Mouse (Mus musculus) skeletal muscle tissue, postnatal 0 days (tissue): Measurements from ENCODE around the gene Myo1a. TPM values are rescaled to one million over a fixed set of nuclear protein-coding genes. Genes with fewer than 3 reads are reported as not detected.

Source experiments
- polyA plus RNA-seq: library from polyadenylated mRNA; unstranded; fragments of >200 nt; fragmentation: Nextera tagmentation; extraction: Ambion mirVana; gene quantifications from 2 replicates; pipeline ENCODE4 v1.2.1, GENCODE M21; 2015

The Myo1a gene
- polyA plus RNA-seq = 0.12 and 0.28 TPM in 2 replicates

DNA sequence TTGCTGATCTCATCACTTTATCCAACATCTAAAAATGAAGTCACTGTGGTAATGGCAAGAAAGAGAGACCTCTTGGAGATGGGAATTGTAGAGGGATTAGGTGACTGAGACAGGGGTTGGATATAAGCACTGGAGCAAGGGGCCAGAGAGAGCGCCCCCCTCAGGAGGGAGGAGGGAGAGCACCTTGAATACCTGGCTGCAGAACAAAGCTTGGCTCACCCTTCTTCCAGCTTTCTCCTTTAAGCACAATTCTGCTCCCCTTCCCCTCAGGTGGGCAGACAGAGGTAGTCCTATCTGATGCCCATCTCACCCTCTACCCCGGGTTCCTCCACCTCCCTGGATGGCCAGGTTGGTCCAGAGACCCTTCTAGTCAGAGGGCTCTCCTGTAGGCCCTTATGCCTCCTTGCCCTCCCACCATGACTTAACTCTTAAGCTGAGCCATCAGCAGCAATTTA lies at the start of gene Myo1a:
Gene Myo1a, plus strand, starts transcription at position 405 of the 455 bp plus-strand sequence.

DNA sequence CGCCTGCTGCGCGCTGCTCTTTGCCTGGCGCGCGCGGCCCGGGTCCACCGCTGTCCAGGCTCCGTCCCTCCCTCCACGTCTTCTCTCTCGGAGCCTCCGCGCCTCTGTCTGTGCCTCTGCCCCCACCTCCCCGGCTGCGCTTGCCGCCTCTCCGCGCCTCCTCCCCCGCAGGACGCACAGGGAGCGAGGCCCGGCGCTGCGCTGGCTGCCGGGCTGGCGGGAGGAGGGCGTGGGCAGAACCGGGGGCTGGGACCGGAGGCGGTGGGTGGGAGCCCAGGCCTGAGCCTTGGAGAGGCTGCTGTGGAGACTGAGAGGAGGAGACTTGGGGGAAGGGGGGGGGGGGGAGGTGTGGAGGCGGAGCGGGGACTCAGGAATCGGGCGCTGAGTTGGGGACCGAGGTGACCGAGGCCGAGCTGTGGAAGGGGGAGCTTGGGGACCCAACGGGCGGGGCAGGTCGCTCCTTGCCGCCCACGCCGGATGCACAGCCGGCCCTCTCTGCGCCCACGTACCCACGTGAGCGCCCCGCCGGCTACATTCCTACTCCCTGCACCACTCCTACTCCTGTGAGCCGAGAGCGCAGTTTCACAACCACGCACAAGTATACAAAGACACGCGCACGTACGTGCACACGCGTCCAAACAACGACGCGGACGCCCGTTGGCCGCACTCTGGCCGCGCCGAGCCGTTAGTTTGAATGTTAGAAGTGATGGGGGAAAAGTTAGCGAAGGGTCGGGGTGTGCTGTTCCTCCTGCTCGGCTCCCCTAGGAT lies 38.3 kb upstream of the Myo1a start, which contains the start of gene Nemp1:
Gene Nemp1, plus strand, starts transcription at position 401 of the 768 bp plus-strand sequence.

GRCm38 (mm10) chr10:127668093-127669050 lies 36.6 kb upstream of the Myo1a start, which contains the start of gene Nab2:
Gene Nab2, minus strand, starts transcription at chr10:127668568.

GRCm38 (mm10) chr10:127724178-127724577 lies 19.2 kb downstream of the Myo1a start, which contains the start of gene Tac2:
Gene Tac2, plus strand, starts transcription at chr10:127724478.

DNA sequence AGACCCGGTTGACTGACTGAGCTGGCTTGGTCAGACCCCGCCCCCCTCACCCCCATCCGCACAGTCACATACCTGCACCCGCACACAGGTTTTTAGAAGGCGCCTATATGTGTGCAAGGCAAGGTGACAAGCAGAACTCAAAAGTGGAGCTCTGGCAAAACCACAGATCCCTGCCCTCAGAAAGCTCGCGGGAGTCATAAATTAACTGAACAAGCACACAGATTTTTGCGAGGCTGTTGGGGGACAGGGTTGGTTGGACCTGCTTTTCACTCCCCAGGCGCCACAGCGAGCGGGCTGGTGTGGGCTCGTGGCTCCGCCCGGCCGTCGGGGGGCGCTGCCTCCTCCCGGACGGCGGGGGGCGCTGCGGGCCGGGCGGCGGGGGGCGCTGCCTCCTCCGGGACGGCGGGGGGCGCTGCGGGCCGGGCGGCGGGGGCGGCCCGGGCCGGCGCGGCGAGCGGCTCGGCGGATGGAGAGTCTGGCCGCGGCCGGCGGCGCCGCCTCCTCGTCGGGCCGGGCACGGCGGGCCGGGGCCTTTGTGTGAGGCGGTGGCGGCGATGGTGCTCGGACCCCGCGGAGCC lies 34.2 kb downstream of the Myo1a start, which contains the start of gene Zbtb39:
Gene Zbtb39, plus strand, starts transcription at position 456 of the 578 bp plus-strand sequence.

GRCm38 (mm10) chr10:127751548-127751947 lies 46.6 kb downstream of the Myo1a start, which contains the start of gene Gpr182:
Gene Gpr182, minus strand, starts transcription at chr10:127751732.

GRCm38 (mm10) chr10:127759181-127760110 lies 54.5 kb downstream of the Myo1a start, which contains the start of the genes Rdh1 and Rdh16f1:
Gene Rdh1, plus strand, starts transcription at chr10:127759721.
Gene Rdh16f1, plus strand, starts transcription at chr10:127759787.

Other genes starting within 250 kb of the Myo1a start
- gene Stac3, start 203.5 kb upstream of the Myo1a start, polyA plus RNA-seq = 123 and 126 TPM in 2 replicates
- gene Ndufa4l2, start 190.2 kb upstream of the Myo1a start, polyA plus RNA-seq = 28.6 and 40.9 TPM in 2 replicates
- gene Shmt2, start 182.7 kb upstream of the Myo1a start, polyA plus RNA-seq = 28.6 and 34.5 TPM in 2 replicates
- gene Nxph4, start 170.6 kb upstream of the Myo1a start, polyA plus RNA-seq = 2.0 and 2.1 TPM in 2 replicates
- 38.9 and 46.3 TPM in 2 replicates for gene Lrp1, start 84.0 kb upstream of the Myo1a start, polyA plus RNA-seq
- 13.2 and 15.5 TPM in 2 replicates for gene Stat6, start 62.2 kb upstream of the Myo1a start, polyA plus RNA-seq
- 4.0 and 4.1 TPM in 2 replicates for gene Nemp1, start 38.3 kb upstream of the Myo1a start, polyA plus RNA-seq
- 6.1 and 7.3 TPM in 2 replicates for gene Nab2, start 36.6 kb upstream of the Myo1a start, polyA plus RNA-seq
- gene Tac2, start 19.3 kb downstream of the Myo1a start, polyA plus RNA-seq = 0.91 and 1.0 TPM in 2 replicates
- 0.83 and 0.88 TPM in 2 replicates for gene Zbtb39, start 34.4 kb downstream of the Myo1a start, polyA plus RNA-seq
- gene Gpr182, start 46.6 kb downstream of the Myo1a start, polyA plus RNA-seq = 1.1 and 1.7 TPM in 2 replicates
- 0.17 TPM in 1 of 2 replicates, not detected in the other for gene Rdh1, start 54.6 kb downstream of the Myo1a start, polyA plus RNA-seq
- 1.1 TPM in 1 of 2 replicates, not detected in the other for gene Rdh16f1, start 54.6 kb downstream of the Myo1a start, polyA plus RNA-seq
- 0.28 TPM in 1 of 2 replicates, not detected in the other for gene Rdh9, start 71.2 kb downstream of the Myo1a start, polyA plus RNA-seq
- gene Rdh16, start 96.0 kb downstream of the Myo1a start, polyA plus RNA-seq = not detected in 2 replicates
- not detected in 2 replicates for gene Rdh19, start 144.8 kb downstream of the Myo1a start, polyA plus RNA-seq
- not detected in 2 replicates for gene Rdh16f2, start 161.3 kb downstream of the Myo1a start, polyA plus RNA-seq
- 0.19 TPM in 1 of 2 replicates, not detected in the other for gene Rdh7, start 183.6 kb downstream of the Myo1a start, polyA plus RNA-seq
- 1.9 TPM in 1 of 2 replicates, not detected in the other for gene Sdr9c7, start 193.3 kb downstream of the Myo1a start, polyA plus RNA-seq